Mouse (Mus musculus) neutrophil, adult 5-6 weeks (primary cell): ENCODE data around the gene Gm28035. TPM values are rescaled to one million over a fixed set of nuclear protein-coding genes. Genes with fewer than 3 reads are reported as not detected.

Source experiments
- ATAC-seq: fragments of 151-379, 151-347 bp; 2 replicates; pipeline ENCODE4 v1.8.0; 2017; ENCODE audit warnings: mild to moderate bottlenecking, moderate TSS enrichment; ENCODE audit not compliant: insufficient number of reproducible peaks, poor library complexity, low FRiP score, severe bottlenecking; ENCODE audit errors: extremely low read depth
- total RNA-seq: library from RNA; stranded (forward); fragments of 200-1000 nt; gene quantifications from 2 replicates; pipeline ENCODE4 v1.2.3, GENCODE M21; 2017

Gene Gm28035
- total RNA-seq, 1 experiment from 2014 or later: 2.9 TPM

DNA sequence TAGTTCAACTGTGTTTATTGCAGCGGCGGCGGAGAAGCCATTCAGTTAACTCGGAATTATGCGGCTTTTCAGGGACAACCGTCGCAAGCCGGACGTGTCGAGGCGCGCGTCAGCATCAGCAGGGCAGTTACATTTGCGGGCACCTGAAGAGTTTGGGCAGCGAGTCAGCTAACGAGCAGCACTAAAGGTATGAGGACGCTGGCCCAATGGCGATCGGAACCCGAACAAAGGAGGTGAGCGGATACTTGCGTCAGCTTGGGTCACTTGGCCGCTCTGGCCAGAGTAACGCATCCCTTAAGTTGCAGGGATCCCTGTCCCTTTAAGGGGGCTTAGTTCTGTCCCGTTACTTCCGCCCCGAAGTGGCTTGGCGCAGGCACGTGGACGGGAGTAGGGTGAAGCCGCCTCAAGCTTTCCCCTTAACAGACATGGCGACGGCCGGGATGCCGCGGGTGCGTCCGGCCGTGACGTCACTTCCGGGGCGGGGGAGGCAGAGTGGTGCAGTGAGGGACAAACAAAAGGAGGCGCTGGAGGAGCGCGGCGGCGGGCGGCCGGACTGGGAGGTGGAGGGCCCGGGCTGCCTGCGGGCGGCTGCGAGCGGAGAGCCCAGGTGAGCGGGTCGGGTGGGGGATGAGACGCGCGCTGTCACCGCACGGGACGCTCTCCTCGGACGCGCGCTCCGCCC lies 3.0 kb upstream of the Gm28035 start, which contains the start of gene Lrrc8a:
Gene Lrrc8a (plus strand): TSS at position 517 of the 682 bp plus-strand sequence.
- peak; percentile 88 for ATAC-seq

DNA sequence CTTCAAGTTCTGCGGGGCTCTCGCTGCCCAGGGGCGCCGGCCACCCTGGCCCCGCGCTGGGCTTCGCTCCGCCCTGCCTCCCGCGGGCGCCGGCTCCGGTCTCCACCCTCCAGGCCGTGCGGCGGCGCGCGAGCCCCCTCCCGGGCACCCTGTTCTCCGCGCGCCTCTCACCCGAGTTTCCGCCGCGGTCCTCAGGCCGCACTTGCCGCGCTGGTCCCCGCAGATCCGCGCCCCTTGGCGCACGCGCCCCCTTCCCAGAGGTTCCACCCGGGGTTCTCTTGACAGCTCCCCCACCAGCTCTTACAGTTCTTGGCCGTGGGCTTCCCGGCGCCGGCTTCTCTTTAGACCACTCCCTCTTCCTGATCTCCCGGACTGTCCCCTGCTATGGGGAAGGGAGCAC lies 2.5 kb upstream of the Gm28035 start:
- no peak for ATAC-seq

DNA sequence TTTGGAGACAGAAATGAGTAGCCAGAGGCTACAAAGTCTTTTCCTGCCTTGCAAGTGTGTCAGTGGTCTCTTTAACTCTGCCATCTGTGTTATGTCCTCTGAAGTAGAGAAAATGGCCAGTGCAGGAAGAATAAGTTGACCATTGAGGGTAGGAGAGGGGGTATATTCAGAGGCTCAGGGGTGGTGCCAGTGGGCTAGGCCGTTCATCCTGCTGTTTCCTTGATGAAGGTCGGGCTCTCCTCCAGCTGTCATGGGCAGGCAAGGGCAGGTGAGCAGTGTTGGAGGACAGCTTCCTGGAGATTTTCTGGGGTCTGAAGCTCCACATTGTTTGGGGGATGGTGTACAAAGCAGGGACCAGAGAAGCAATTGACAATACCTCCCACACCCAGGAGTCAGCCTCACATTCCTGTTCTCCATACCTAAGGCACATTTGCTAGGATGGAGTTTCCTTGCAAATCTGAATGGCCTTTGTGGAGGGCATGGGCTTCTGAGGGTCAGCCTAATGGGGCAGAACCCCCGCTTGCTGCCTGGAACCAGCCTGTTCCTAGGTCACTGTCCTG lies 1.4 kb upstream of the Gm28035 start:
- no peak for ATAC-seq

DNA sequence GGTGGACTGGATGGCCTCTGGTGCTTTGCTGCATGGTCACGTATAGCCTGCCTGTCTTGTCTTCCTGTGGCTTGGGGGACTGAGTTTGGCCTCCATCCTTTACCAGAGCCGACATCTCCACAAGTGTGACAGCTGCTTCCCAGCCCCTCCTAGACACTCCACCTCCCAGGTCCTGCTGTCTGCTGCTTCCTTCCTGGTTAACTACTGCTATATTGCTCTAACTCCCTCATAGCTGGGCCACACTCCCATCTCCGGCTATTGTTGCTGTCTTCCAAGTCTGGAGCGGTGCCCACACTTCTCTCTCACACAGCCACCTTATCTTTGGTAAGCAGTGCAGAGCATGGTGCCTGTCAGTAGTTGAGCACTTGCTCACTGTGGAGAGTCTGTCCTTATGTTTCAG lies 590 bp upstream of the Gm28035 start:
- ATAC-seq: no peak

DNA sequence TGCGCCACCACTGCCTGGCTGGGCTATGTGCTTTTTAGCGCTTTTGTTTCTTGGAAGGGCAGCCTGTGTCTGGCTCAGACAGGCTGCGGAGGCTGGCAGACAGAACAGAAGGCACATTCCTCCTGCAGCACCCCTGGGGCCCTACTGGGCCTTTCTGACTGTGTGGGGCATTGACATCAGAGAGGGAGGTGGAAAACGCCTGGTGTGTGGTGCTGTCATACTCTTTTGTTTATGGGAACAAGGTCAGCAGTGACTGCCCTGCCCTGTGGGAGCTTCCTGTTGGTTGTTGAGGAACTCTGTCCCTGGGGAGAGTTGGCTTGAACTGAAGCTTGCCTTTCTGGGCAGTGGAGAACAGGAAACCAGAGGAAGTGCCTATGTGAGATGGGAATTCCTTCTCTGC lies 2.1 kb downstream of the Gm28035 start:
- ATAC-seq: no peak

DNA sequence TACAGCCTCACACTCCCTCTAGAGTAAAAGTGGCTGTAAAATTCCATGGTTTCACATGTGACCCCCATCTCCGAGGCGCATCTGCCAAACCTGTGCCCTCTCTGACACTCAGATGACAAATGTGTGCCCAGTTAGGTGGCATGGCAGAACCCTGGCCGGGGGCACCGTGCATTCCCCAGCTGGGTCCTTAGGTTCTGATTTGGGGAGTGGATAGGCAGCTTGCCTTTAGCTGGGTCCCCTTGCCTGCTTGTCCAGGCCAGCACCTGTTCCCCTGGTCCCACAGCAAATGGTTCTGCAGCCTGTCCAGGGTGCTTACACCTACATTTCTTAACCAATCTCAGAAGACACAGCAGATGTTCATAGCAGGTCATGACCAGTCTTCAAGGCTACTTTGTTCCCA lies 3.0 kb downstream of the Gm28035 start:
- no peak for ATAC-seq

DNA sequence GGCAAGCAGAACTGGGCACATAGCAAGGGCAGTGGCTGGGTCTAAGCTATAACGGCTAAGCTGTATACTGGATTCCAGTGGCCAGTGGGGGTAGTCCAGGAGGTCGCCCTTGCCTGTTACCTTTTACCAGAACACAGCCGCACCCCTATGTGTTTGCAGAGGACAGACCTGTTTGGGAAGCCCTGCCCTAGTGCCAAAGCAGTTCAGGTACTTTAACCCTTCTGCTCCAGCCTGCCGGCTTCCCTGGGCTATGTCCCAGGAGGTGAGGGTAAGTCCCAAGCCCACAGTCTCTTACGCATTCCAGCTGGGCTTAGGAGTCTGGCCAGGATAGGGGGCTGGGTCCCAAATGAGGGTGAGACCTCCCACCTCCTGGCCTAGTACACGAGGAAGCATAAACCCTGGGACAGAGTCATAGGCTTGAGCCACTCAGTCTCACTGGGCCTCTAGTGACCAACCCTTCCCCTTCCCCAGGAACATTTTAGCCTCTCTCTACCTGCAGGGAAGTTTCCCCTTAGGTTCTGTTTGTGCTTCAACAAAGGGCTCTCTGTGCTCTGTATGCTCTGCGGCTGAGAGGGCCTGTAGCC lies 4.3 kb downstream of the Gm28035 start:
- no peak for ATAC-seq

DNA sequence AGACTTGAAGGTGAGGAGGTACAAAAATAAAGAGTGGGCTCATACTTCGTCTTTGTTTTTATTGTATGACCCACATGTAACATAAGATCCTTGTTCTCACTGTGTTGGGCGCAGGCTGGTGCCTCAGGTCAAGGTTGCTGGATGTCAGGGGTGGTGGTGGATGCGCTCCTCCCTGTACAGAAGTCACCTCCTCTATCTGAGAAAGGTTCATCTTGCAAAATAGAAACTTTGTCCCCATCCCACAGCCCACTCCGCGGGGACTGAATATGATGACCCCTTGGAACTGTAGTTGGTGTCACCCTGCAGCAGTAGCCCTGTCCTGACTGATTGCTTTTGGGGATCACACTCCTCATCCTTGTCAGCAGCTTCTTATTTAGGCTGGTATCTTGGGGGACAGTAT lies 6.7 kb downstream of the Gm28035 start:
- no peak for ATAC-seq

DNA sequence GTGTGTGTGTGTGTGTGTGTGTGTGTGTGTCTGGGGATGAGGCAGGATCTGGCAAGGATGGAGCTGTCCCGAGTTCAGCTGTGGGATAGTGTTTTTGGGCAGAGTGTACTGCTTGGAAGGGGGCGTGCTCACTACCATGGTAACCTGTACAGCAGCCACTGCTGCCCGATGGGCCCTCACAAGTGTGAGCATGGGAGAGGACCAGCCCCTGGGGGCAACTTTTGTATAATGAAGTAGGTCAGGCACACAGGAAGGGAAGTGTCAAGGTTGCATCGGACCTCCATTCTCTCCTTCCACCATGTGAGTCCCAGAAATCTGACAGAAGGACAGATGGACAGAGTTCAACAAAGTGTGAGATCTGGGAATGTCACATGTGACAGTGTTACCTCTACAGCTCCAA lies 7.3 kb downstream of the Gm28035 start:
- ATAC-seq: no peak

DNA sequence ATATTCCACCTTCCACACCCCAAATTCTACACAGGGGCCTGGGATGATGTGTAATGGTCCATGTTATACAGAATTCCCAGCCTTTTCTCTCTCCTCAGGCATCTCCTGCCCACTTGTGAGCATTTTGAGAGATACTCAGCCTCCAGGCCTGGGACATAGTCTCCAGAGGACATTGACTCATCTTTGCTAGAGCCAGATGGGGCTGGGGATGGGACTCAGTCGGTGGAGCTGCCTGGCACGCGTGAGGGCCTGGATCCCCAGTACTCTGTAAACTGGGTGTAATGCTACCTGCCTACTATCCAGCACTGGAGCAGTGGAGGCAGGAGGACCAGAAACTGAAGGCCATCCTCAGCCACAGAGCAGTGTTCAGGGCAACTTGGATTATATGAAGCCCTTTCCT lies 8.8 kb downstream of the Gm28035 start:
- no peak for ATAC-seq

DNA sequence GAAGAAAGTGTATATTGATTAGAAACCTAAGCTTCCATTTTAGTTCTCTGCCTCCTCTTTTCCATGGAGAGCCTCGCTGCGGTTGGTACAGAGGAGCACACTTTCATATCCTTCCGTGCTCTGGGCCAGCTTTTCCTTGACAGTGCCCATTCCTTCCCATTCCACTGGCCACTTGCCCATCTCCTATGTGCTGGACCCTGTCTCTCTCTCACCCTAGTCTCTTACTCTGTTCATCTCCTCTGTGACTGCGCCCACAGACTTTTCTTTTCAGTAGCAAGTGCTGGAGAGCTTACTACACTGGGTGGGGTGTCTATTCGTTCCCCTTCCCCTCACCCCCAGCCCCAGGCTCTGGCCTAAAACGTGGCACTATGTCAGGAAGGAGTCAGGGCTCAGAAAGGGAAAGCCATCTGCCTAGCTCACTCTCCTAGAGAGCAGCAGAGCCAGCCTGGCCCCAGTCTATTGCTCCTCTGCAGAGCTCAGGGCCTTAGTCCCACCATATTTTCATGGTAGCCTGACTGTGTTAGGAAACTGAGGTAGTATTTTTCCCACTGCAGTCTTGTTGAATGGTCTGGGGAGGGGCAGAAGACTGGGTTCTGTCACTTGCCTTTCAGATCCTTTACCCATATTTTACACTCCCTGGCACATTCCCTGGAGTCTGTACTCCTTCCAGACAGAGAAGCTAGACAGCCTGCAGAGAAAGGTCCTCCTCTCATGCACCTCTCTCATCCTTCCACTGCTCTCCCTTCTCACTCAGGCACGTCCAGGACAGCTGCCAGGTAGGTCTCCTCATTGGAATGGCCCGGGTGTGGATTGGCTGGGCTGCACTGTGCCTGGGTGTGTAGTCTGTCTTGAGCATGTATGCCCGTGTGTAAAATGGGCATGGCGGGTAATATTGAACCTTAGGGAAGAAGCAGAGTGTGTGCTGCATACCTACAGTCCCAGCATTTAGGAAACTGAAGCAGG lies 10.1 kb downstream of the Gm28035 start:
- ATAC-seq: no peak

DNA sequence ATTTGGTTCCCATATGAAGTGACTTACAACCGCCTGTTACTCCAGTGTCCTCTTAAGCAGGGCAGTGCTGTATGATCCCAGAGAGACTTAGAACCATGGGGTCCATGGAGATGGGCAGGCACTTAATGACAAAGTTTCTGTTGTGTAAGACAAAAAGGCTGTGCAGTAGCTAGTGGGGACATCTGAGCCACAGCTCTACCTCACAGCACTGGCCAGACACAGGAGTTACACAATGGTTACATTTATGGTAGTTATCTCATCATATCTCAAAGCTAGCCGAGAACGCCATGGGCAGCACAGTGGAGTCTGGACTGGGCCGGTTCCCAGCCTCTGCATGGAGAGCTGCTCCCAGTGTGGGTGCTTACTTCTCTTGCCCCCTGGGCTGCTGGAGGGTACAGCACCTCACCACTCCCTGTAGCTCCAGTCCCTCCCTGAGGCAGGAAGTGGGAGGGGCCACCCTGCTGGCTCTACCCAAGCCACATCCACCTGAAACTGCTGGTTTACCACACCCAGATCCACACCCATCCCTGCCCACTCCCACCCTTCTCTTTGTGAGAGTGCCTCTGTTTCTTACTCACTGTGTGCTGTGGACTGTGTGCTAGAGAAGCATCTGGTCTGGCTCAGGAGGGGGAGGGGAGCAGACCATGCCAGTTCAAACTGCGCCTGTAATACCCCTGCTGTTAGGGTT lies 11.2 kb downstream of the Gm28035 start:
- peak; percentile 80 for ATAC-seq

DNA sequence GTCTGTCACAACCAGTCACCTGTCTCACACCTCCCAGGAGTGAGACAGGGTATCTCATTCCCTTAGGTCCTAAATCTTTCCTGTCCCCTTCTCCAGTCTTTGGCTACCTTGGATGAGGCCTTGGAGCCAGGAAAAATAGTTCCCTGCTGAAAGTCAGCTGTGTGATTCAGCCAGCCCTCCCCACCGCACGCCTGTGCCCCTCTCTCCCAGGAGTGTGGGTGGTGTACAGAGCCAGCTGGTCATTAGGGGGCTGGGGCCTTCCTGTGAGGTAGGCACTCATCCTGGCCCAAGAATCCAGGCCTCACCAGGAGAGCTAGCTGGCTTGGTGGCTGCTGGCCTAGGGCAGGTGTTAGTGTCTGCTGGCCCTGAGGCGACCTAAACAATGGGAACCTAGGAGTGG lies 12.2 kb downstream of the Gm28035 start:
- no peak for ATAC-seq

DNA sequence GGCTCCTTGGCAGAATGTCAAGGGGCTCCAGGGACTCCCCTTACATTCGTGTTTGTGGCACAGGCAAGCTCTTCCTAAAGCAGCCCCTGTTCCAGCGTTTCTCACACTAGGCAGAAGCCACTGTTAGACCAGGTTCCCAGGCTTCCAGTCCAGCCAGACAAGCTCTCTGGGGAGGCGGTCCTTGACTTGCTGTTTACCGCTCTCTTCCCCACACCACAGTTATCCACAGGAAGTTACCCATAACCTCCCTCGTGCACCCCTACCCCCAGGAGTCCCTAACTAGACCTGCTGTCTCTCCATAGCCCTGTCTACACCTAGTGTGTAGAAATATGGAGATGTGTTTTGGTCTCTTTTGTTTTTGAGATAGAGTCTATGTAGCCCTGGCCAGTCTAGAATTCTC lies 13.4 kb downstream of the Gm28035 start:
- ATAC-seq: no peak

DNA sequence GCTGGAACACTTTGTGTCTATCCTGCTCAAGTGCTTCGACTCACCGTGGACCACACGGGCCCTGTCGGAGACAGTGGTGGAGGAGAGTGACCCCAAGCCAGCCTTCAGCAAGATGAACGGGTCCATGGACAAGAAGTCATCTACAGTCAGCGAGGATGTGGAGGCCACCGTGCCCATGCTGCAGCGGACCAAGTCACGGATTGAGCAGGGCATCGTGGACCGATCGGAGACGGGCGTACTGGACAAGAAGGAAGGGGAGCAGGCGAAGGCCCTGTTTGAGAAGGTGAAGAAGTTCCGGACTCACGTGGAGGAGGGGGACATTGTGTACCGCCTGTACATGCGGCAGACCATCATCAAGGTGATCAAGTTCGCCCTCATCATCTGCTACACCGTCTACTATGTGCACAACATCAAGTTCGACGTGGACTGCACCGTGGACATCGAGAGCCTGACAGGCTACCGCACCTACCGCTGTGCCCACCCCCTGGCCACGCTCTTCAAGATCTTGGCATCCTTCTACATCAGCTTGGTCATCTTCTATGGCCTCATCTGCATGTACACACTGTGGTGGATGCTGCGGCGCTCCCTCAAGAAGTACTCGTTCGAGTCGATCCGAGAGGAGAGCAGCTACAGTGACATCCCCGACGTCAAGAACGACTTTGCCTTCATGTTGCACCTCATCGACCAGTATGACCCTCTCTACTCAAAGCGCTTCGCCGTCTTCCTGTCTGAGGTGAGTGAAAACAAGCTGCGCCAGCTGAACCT lies 15.4 kb downstream of the Gm28035 start:
- ATAC-seq: no peak

DNA sequence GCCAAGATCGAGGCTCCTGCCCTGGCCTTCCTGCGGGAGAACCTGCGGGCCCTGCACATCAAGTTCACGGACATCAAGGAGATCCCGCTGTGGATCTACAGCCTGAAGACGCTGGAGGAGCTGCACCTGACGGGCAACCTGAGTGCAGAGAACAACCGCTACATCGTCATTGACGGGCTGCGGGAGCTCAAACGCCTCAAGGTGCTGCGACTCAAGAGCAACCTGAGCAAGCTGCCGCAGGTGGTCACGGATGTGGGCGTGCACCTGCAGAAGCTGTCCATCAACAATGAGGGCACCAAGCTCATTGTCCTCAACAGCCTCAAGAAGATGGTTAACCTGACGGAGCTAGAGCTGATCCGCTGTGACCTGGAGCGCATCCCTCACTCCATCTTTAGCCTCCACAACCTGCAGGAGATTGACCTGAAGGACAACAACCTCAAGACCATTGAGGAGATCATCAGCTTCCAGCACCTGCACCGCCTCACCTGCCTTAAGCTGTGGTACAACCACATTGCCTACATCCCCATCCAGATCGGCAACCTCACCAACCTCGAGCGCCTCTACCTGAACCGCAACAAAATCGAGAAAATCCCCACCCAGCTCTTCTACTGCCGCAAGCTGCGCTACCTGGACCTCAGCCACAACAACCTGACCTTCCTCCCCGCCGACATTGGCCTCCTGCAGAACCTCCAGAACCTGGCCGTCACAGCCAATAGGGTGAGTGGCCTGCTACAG lies 16.4 kb downstream of the Gm28035 start:
- ATAC-seq: no peak

DNA sequence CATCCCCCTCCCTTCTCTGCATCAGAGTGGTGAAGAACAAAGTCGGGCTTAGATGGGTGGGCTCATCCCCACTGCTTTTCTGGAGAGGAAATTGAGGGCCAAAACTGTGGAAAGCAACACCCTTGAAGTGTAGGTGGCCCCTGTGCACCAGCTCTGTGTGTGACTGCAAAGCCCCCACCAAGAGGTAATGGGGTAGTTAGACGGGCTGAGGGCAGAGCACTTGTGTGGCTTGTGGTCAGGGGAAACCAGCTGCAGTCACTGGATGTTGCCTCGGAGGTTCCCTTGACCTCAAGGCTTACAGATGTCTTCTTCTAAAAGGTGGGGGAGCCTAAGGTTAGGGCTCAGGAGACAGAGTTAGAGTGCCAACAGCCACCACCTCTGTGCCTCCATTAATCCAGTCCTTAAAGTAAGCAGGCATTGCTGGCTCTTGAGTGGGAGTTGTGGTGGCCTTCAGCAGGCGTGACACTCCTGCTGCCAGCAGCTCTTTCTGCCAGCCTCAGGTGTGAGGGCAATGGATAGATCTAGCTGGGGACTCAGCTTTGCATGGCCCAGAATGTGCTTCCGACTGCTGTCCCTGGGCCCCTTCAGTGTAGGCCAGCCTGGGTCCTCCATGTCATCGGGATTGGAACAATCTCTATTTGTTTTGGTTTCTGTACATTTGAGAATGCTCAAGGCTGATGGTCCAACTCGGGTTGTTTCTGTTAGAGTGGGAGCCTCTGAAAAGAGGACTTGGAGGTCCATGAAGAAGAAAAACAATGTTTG lies 17.5 kb downstream of the Gm28035 start:
- ATAC-seq: no peak
